Mouse (Mus musculus): ENCODE results near the gene Dmrt3. TPM values are rescaled to one million over a fixed set of nuclear protein-coding genes. Genes with fewer than 3 reads are reported as not detected.

Dmrt3 gene
- total RNA-seq (2017), result not detected in 2 replicates

DNA sequence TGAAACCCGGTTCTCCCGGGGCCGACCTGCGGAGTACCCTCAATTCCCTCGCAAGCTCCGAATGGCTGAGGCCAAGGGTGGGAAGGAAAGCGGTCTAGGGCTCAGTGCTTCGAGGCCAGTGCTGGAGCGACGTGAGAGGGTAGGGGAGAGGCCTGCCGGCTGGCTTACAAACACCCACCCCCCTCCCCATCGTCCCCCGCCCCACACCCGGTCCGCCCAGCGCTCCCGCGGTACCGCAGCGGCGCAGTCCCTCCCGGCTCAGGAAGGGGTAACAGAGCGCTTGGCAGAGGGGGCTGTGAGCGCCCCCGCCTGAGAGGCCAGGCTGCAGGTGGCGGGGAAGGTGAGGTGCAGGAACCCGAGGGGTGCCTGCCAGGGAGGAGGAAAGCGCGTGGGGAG is at the start of gene Dmrt3:
Dmrt3 (plus strand) TSS at position 287 of the 396 bp plus-strand sequence.
- no peak for ATAC-seq (replicated peaks; ENCODE audit: low read depth, poor library complexity, severe bottlenecking)

- ATAC-seq (replicated peaks; ENCODE audit: low read depth, poor library complexity, severe bottlenecking), result no peak
These were observed 45.7 kb upstream of the Dmrt3 start for GRCm38 (mm10) chr19:25564430-25564829.

GRCm38 (mm10) chr19:25569778-25570177 is 40.3 kb upstream of the Dmrt3 start:
- ATAC-seq (replicated peaks; ENCODE audit: low read depth, poor library complexity, severe bottlenecking), result no peak

DNA sequence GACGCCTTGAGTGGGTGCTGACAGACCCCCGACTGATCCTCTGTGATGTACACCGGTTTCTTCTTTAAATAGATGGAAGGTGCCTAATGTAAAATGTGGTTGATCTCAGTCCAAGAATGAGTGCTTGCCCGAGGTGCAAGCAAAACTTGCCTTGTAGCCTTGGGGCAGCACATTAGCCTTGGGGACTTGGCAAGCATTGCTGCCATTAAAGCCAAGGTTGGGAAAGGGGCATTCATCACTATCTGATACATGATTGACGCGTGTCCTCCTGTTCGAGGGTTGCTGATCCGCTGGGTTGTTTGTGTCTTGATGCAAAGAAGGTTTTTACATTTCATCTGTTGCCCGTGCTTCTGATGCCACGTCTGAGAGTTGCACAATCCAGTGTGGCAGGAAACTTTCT is 35.7 kb upstream of the Dmrt3 start:
- ATAC-seq (replicated peaks; ENCODE audit: low read depth, poor library complexity, severe bottlenecking), result no peak

GRCm38 (mm10) chr19:25574981-25575814 is 34.9 kb upstream of the Dmrt3 start:
- no peak for ATAC-seq (replicated peaks; ENCODE audit: low read depth, poor library complexity, severe bottlenecking)

DNA sequence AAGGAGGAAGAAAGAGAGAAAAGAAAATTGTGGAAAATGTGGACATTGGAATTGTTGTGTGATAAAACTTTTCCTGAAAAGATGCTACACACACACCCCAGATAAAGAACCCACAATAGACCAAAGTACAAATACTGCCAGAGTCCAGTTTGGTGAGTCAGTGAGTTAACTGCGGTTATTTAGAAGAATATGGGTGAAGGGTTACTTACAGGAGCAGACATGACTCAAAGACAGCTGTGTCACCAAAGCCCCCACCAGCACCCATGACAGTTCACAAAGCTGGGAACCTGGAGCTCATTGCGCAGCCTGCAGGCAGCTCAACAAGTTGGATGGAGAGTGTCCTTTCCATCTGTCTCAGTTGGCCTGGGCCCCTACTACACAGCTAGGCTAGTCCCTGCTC is 31.7 kb upstream of the Dmrt3 start:
- no peak for ATAC-seq (replicated peaks; ENCODE audit: low read depth, poor library complexity, severe bottlenecking)

- ATAC-seq (replicated peaks; ENCODE audit: low read depth, poor library complexity, severe bottlenecking), result no peak
These were observed 30.7 kb upstream of the Dmrt3 start for GRCm38 (mm10) chr19:25579440-25579839.

DNA sequence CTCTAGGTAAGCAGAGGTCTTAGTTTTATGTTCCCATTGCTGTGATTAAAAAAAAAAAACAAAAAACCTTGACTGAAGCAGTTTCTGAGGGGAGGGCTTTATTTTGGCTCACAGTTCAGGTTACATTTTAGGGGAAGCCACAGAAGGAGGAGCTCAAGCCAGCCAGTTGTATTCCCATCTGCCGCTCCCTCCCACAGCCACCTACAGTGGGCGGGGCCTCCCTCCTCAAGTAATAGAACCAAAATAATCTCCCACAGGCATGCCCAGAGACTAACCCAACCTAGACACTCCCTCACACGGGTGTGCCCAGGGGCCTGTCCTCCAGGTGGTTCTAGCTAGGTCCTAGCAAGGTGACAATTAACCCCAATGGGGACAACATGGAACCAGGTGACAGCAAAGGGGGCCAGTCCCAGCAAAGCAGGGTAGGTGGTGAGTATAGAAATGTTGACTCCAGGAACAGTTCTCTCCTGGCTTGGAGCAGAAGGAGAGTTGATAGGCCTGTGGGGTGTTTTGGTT is 12.3 kb upstream of the Dmrt3 start:
- ATAC-seq (replicated peaks; ENCODE audit: low read depth, poor library complexity, severe bottlenecking), result no peak

DNA sequence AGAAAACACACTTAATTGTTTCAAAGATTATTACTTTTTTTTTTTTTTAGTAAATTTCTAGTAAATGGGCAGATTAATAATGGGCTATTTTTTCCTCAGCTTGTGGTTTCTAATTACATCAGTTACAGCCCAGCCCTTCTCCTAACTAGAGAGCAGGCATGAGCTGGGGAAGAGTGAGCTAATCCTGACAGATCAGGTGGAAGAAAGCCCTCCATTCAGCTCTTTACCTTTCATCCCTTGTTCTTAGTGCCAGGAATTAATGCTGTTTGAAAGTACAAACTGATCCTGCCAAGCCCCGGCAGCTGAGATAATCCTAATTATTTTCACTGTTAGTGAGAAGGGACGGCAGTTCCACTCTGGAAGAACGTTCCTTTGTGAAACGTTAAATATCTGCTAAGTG is 11.5 kb upstream of the Dmrt3 start:
- no peak for ATAC-seq (replicated peaks; ENCODE audit: low read depth, poor library complexity, severe bottlenecking)

GRCm38 (mm10) chr19:25601966-25602365 is 8.1 kb upstream of the Dmrt3 start:
- no peak for ATAC-seq (replicated peaks; ENCODE audit: low read depth, poor library complexity, severe bottlenecking)

DNA sequence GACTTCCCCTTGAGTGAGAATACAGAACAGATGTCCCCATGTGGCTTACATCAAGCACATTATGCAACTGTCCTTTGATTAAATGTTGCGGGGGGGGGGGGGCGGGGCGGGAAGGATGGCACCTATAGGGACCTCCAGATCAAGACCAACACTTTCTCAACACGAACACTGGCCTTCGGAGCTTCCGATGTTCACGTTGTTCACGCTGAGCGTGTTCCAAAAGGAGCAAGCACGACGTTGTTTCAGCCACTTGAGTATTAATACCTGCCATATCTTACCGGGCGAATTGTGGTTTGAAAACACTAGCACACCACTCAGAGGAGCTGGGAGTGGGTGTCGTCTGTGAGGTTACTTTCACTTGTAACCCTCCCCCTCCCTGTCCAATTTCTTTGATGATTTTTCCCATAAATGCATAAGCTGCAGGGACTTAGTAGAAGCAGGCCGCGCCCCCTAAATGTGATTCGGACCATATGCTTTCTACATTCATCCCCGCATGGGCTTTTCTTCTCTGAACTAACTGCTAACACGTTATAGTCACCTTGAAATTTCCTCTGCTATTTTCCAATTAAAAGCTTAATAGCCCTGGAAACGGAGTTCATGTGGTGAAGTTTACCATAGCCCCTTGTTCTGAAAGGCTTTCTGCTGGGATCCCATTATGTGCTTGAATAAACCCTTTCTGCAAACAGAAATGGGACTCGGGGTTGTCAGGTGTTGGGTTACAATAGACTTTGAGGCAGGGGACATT is 2.5 kb upstream of the Dmrt3 start:
- no peak for ATAC-seq (replicated peaks; ENCODE audit: low read depth, poor library complexity, severe bottlenecking)

DNA sequence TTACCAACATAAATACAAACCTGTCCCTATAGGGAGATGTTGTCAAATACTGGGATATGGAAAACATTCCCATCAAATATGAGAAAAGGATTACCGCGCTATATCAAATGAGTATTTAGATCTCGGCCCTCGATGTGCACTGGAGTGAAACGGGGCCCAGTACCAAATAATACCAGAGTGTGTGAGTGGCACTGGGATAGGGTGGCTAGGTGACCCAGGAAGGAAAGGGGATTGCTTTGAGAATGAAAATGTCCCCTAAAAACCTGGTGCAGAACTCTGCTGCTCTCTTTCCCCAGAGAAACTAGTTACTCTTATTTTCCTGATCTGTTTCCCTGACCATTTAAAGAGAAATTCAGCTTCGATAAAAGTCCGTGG is 1.9 kb upstream of the Dmrt3 start:
- no peak for ATAC-seq (replicated peaks; ENCODE audit: low read depth, poor library complexity, severe bottlenecking)

GRCm38 (mm10) chr19:25608961-25609850 is 895 bp upstream of the Dmrt3 start:
- ATAC-seq (replicated peaks; ENCODE audit: low read depth, poor library complexity, severe bottlenecking), result no peak

DNA sequence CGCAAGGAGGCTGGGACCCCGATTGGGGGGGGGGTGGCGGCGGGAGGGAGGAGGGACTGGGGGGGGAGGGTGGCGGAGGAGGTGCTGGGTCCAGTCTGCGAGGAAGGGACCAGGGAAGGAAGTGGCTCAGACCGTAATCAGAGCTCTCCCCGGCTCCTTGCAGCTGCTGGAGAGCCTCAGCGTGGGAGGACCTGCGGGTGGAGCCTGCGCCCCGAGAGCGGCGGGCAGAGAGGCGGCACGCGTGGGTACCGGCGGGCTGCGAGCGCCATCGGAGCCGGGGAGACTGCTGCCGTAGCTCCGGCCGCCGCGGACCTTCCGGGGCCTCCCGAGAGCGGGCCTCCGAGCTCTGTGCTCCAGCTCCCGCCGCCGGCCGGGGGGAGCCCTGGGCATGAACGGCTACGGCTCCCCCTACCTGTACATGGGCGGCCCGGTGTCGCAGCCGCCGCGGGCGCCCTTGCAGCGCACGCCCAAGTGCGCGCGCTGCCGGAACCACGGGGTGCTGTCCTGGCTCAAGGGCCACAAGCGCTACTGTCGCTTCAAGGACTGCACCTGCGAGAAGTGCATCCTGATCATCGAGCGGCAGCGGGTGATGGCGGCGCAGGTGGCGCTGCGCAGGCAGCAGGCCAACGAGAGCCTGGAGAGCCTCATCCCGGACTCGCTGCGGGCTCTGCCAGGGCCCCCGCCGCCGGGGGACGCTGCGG is 460 bp downstream of the Dmrt3 start:
- ATAC-seq (replicated peaks; ENCODE audit: low read depth, poor library complexity, severe bottlenecking), result no peak

- ATAC-seq (replicated peaks; ENCODE audit: low read depth, poor library complexity, severe bottlenecking), result no peak
These were observed 1.0 kb downstream of the Dmrt3 start for GRCm38 (mm10) chr19:25611116-25611515.

DNA sequence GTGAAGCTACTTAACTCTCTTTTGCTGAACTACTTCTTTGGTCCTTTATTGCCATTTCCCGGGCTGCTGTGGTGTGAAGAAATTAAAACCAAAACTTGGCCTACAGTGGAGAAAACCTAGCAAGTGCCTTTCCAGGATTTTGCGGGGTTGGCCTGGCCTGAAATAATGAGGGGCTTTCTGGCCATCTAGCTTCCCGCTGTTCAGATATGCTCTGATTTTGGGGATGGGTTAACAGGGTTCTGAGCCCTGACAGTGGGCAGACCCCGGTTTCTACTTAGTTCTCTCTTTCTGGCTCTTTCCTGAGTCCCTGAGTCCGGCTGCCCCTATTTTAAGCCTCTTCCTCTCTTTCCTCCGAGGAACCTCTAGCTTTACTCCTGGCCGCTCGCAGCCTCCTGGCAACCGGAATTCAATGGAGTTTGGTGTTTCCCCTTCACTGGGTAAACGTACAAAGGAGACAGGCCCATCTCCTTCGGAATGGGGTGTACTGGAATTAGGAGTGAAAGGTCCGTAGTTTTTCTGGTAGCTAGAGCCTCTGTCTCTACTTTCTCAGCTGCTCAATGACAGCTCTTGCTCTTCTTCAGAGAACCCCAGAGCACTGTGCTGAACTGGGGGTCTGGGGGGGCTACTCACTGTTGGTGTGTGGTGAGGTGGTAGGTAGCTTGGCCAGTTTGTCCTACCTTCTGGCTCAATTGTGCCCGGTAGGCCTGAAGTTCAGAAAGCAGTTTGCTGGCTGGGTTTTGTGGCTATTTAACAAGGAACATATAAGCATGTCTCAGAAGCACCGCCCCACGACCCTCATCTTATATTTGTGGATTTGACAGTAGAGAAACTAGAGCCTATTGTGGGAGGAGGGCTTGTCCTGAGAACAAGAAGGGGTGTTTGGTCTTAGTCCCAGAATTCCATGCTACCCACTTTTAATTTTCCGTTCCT is 2.0 kb downstream of the Dmrt3 start:
- no peak for ATAC-seq (replicated peaks; ENCODE audit: low read depth, poor library complexity, severe bottlenecking)

DNA sequence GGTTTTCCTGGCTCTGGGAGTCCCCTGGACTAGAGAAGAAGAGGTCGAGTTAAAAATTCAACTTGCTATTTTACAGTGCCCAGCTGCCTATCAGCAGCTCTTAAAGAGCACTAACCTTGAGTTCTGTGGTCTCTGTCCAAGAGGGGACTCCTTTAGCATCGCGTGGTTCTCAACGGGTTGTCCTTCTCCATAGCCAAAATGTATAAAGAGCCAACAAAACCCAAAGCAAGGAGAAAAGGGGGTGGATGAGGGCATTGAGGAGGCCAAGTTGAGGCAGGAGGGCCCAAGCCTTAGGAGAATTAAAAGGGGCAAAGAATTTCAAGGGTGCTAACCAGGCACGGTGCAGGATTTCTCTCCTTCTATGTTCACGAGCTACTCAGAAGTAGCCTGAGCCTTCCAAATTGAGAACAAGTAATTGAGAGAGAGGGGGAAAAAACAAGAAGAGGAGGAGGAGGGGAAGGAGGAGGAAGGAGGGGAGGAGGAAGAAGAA is 2.8 kb downstream of the Dmrt3 start:
- ATAC-seq (replicated peaks; ENCODE audit: low read depth, poor library complexity, severe bottlenecking), result no peak

- ATAC-seq (replicated peaks; ENCODE audit: low read depth, poor library complexity, severe bottlenecking), result peak; percentile 40; the same call in 1 of the 2 replicates
These were observed 3.6 kb downstream of the Dmrt3 start for GRCm38 (mm10) chr19:25613476-25614300.
